15 mouse cellular contexts compared by ENCODE assay signal in genomic region chr2:32343351-32343671, GRCm38 (mm10). TPM values are rescaled to one million over a fixed set of nuclear protein-coding genes. Genes with fewer than 3 reads are reported as not detected.
A peak's percentile ranks its signal among the peaks of the same experiment; 100 is the strongest.
DNase-seq lines count a peak whose midpoint lies in the region; ATAC-seq and TF ChIP-seq lines count a peak whose summit lies in the region.
"Had no signal": no experiment of that assay in that cellular context is flagged by ENCODE, and none has a peak within 500 bp of the region (broad histone marks: within the 10 kb centered on the region; RNA-seq: fewer than 3 reads in every experiment).

No protein-coding gene starts in this region.

- H3K4me3 ChIP-seq in cerebellum, adult 2 months (replicated peaks; ENCODE audit: insufficient read depth, low read depth, low read length) = no peak overlapping the region
- no peak overlapping the region for H3K4me3 ChIP-seq in hindbrain, embryonic 12.5 days
- H3K4me3 ChIP-seq in hindbrain, embryonic 16.5 days (ENCODE audit: low read length) = no peak overlapping the region
- H3K4me3 ChIP-seq in bone marrow macrophage, adult 2 months (ENCODE audit: insufficient read depth, low read length) = no peak overlapping the region
- no peak overlapping the region for H3K4me3 ChIP-seq in limb, embryonic 15.5 days
- no peak overlapping the region for H3K4me3 ChIP-seq in kidney, embryonic 16.5 days (ENCODE audit: low read length)
- H3K4me3 ChIP-seq: midbrain, embryonic 15.5 days; neural tube, embryonic 12.5 days; stomach, embryonic 15.5 days had no signal

- H3K36me3 ChIP-seq in hindbrain, embryonic 12.5 days = peaks cover 11% of the 10 kb centered on the region
- peaks cover 10% of the 10 kb centered on the region; the same call in 1 of the 2 replicates for H3K36me3 ChIP-seq in hindbrain, embryonic 16.5 days (ENCODE audit: control insufficient read depth, insufficient read depth, low read length)
- H3K36me3 ChIP-seq in limb, embryonic 15.5 days = peaks cover 39% of the 10 kb centered on the region
- H3K36me3 ChIP-seq in kidney, embryonic 16.5 days (ENCODE audit: insufficient read depth, low read length) = no peaks in the 10 kb centered on the region
- H3K36me3 ChIP-seq: stomach, embryonic 15.5 days had no signal

- no peak overlapping the region for H3K9ac ChIP-seq in hindbrain, embryonic 12.5 days
- H3K9ac ChIP-seq in hindbrain, embryonic 16.5 days (ENCODE audit: low read depth, low read length) = no peak overlapping the region
- H3K9ac ChIP-seq in limb, embryonic 15.5 days = no peak overlapping the region
- no peak overlapping the region for H3K9ac ChIP-seq in kidney, embryonic 16.5 days (replicated peaks; ENCODE audit: low read length)
- H3K9ac ChIP-seq: midbrain, embryonic 15.5 days; neural tube, embryonic 12.5 days; stomach, embryonic 15.5 days had no signal

- 70% methylated on average over 2 of the region's 2 CpGs for WGBS in cerebellum, adult 2 months
- WGBS in hindbrain, embryonic 12.5 days = 91% methylated on average over 2 of the region's 2 CpGs
- WGBS in hindbrain, embryonic 16.5 days = 100% methylated on average over 2 of the region's 2 CpGs
- WGBS in limb, embryonic 15.5 days = 89% methylated on average over 2 of the region's 2 CpGs
- WGBS in kidney, embryonic 16.5 days = 97% methylated on average over 2 of the region's 2 CpGs

- no peak for TF ChIP-seq POLR2A in cerebellum, adult 2 months (IDR thresholded peaks at IDR 0.05; ENCODE audit: borderline replicate concordance, insufficient read depth, low read length)
- no peak for TF ChIP-seq POLR2A in bone marrow macrophage, adult 2 months (IDR thresholded peaks at IDR 0.05; ENCODE audit: borderline replicate concordance, low read depth, low read length)

- no peak for TF ChIP-seq CTCF in cerebellum, adult 2 months (IDR thresholded peaks at IDR 0.05; ENCODE audit: borderline replicate concordance, insufficient read depth, low read depth, low read length)
- TF ChIP-seq CTCF in bone marrow macrophage, adult 2 months (IDR thresholded peaks at IDR 0.05; ENCODE audit: low read depth, low read length) = no peak

- no peak for DNase-seq in cerebellum, adult 2 months
- no peak for DNase-seq in cerebellum, adult 9-10 months
- DNase-seq in retina, embryonic 14.5 days (ENCODE audit: low spot score) = no peak
- DNase-seq: lung, adult 2 months; spleen, adult 18-20 months; thymus, postnatal 14 days had no signal

- H3K27ac ChIP-seq in cerebellum, adult 2 months (ENCODE audit: insufficient read depth, low read length) = peak overlapping the region; percentile 92
- H3K27ac ChIP-seq in hindbrain, embryonic 12.5 days = peak overlapping the region; percentile 55; the same call in 1 of the 2 replicates
- no peak overlapping the region for H3K27ac ChIP-seq in hindbrain, embryonic 16.5 days (ENCODE audit: low read depth, low read length)
- H3K27ac ChIP-seq in bone marrow macrophage, adult 2 months (ENCODE audit: insufficient read depth, low read depth, low read length) = peak overlapping the region; percentile 61
- peak overlapping the region; percentile 59 for H3K27ac ChIP-seq in limb, embryonic 15.5 days
- no peak overlapping the region for H3K27ac ChIP-seq in kidney, embryonic 16.5 days (ENCODE audit: low read length)
- H3K27ac ChIP-seq: kidney, postnatal 0 days; midbrain, embryonic 15.5 days; neural tube, embryonic 12.5 days; stomach, embryonic 15.5 days had no signal

- H3K9me3 ChIP-seq in hindbrain, embryonic 12.5 days (replicated peaks) = no peaks in the 10 kb centered on the region
- H3K9me3 ChIP-seq in hindbrain, embryonic 16.5 days (ENCODE audit: control insufficient read depth, low read length) = no peaks in the 10 kb centered on the region
- no peaks in the 10 kb centered on the region for H3K9me3 ChIP-seq in limb, embryonic 15.5 days
- no peaks in the 10 kb centered on the region for H3K9me3 ChIP-seq in kidney, embryonic 16.5 days (ENCODE audit: low read length)
- H3K9me3 ChIP-seq: midbrain, embryonic 15.5 days; neural tube, embryonic 12.5 days; stomach, embryonic 15.5 days had no signal

- peaks cover 69% of the 10 kb centered on the region for H3K4me1 ChIP-seq in cerebellum, adult 2 months (ENCODE audit: control insufficient read depth, insufficient read depth, low read length)
- peaks cover 13% of the 10 kb centered on the region for H3K4me1 ChIP-seq in hindbrain, embryonic 12.5 days
- peaks cover 7% of the 10 kb centered on the region for H3K4me1 ChIP-seq in hindbrain, embryonic 16.5 days (ENCODE audit: control insufficient read depth, insufficient read depth, low read depth, low read length)
- peaks cover 21% of the 10 kb centered on the region for H3K4me1 ChIP-seq in bone marrow macrophage, adult 2 months (ENCODE audit: control insufficient read depth, insufficient read depth, low read length)
- H3K4me1 ChIP-seq in limb, embryonic 15.5 days = peaks cover 37% of the 10 kb centered on the region
- H3K4me1 ChIP-seq in kidney, embryonic 16.5 days (ENCODE audit: insufficient read depth, low read length) = no peaks in the 10 kb centered on the region
- H3K4me1 ChIP-seq: stomach, embryonic 15.5 days had no signal

- ATAC-seq in hindbrain, embryonic 12.5 days (ENCODE audit: low FRiP score) = no peak
- no peak for ATAC-seq in hindbrain, embryonic 16.5 days
- ATAC-seq in limb, embryonic 15.5 days (ENCODE audit: insufficient number of reproducible peaks, low FRiP score, low TSS enrichment, low read depth) = no peak
- ATAC-seq in kidney, embryonic 16.5 days (ENCODE audit: low FRiP score, low TSS enrichment) = no peak

- H3K4me2 ChIP-seq in hindbrain, embryonic 12.5 days (replicated peaks) = no peak overlapping the region
- no peak overlapping the region for H3K4me2 ChIP-seq in hindbrain, embryonic 16.5 days (ENCODE audit: low read length)
- no peak overlapping the region for H3K4me2 ChIP-seq in limb, embryonic 15.5 days
- H3K4me2 ChIP-seq in kidney, embryonic 16.5 days (replicated peaks; ENCODE audit: low read depth, low read length) = no peak overlapping the region
- H3K4me2 ChIP-seq: midbrain, embryonic 15.5 days; neural tube, embryonic 12.5 days; stomach, embryonic 15.5 days had no signal

- no peaks in the 10 kb centered on the region for H3K27me3 ChIP-seq in cerebellum, adult 2 months (ENCODE audit: control insufficient read depth, insufficient read depth, low read length)
- 0 out of 2 replicates have a peak, but pooled peaks cover 4% of the 10 kb centered on the region for H3K27me3 ChIP-seq in hindbrain, embryonic 12.5 days
- H3K27me3 ChIP-seq in hindbrain, embryonic 16.5 days (replicated peaks; ENCODE audit: control insufficient read depth, insufficient read depth, low read length) = no peaks in the 10 kb centered on the region
- H3K27me3 ChIP-seq in limb, embryonic 15.5 days = no peaks in the 10 kb centered on the region
- no peaks in the 10 kb centered on the region for H3K27me3 ChIP-seq in kidney, embryonic 16.5 days (ENCODE audit: insufficient read depth, low read length)
- H3K27me3 ChIP-seq: midbrain, embryonic 15.5 days; neural tube, embryonic 12.5 days; stomach, embryonic 15.5 days had no signal

RNA-seq across cellular contexts. Expression of gene Ciz1, which starts 8.8 kb away (rescaled TPM):
- polyA plus RNA-seq in cerebellum, adult 2 months (2012; rRNA removed) = 159 and 176 TPM in 2 replicates
- 59.1 and 66.3 TPM in 2 replicates for polyA plus RNA-seq in hindbrain, embryonic 12.5 days (2016; fragmentation: Nextera tagmentation; extraction: Ambion mirVana)
- 41.1 and 57.5 TPM in 2 replicates for polyA plus RNA-seq in hindbrain, embryonic 16.5 days (2015; fragmentation: Nextera tagmentation; extraction: Ambion mirVana)
- 101 and 103 TPM in 2 replicates for polyA plus RNA-seq in bone marrow macrophage, adult 2 months (2012; ENCODE audit: insufficient read depth, insufficient read length, missing spikeins)
- 42.7 and 46.2 TPM in 2 replicates for polyA plus RNA-seq in limb, embryonic 15.5 days (2015; fragmentation: Nextera tagmentation; extraction: Ambion mirVana)
- polyA plus RNA-seq in kidney, embryonic 16.5 days (2015; fragmentation: Nextera tagmentation; extraction: Ambion mirVana) = 54.9 and 66.7 TPM in 2 replicates

RNA-seq across cellular contexts. Expression of gene Dnm1, which starts 9.8 kb away (rescaled TPM):
- 1,410 and 1,576 TPM in 2 replicates for polyA plus RNA-seq in cerebellum, adult 2 months (2012; rRNA removed)
- 44.4 and 47.5 TPM in 2 replicates for polyA plus RNA-seq in hindbrain, embryonic 12.5 days (2016; fragmentation: Nextera tagmentation; extraction: Ambion mirVana)
- 71.2 and 79.0 TPM in 2 replicates for polyA plus RNA-seq in hindbrain, embryonic 16.5 days (2015; fragmentation: Nextera tagmentation; extraction: Ambion mirVana)
- 0.66 and 1.1 TPM in 2 replicates for polyA plus RNA-seq in bone marrow macrophage, adult 2 months (2012; ENCODE audit: insufficient read depth, insufficient read length, missing spikeins)
- polyA plus RNA-seq in limb, embryonic 15.5 days (2015; fragmentation: Nextera tagmentation; extraction: Ambion mirVana) = 20.5 and 26.6 TPM in 2 replicates
- 5.4 TPM in 2 replicates for polyA plus RNA-seq in kidney, embryonic 16.5 days (2015; fragmentation: Nextera tagmentation; extraction: Ambion mirVana)

RNA-seq across cellular contexts. Expression of gene 1110008P14Rik, which starts 38.4 kb away (rescaled TPM):
- polyA plus RNA-seq in cerebellum, adult 2 months (2012; rRNA removed) = 284 and 338 TPM in 2 replicates
- polyA plus RNA-seq in hindbrain, embryonic 12.5 days (2016; fragmentation: Nextera tagmentation; extraction: Ambion mirVana) = 62.6 and 72.8 TPM in 2 replicates
- 161 and 196 TPM in 2 replicates for polyA plus RNA-seq in hindbrain, embryonic 16.5 days (2015; fragmentation: Nextera tagmentation; extraction: Ambion mirVana)
- polyA plus RNA-seq in bone marrow macrophage, adult 2 months (2012; ENCODE audit: insufficient read depth, insufficient read length, missing spikeins) = 53.8 and 63.3 TPM in 2 replicates
- 58.0 and 67.7 TPM in 2 replicates for polyA plus RNA-seq in limb, embryonic 15.5 days (2015; fragmentation: Nextera tagmentation; extraction: Ambion mirVana)
- 50.1 and 51.6 TPM in 2 replicates for polyA plus RNA-seq in kidney, embryonic 16.5 days (2015; fragmentation: Nextera tagmentation; extraction: Ambion mirVana)

RNA-seq across cellular contexts. Expression of gene Lcn2, which starts 44.7 kb away (rescaled TPM):
- 0.48 and 1.0 TPM in 2 replicates for polyA plus RNA-seq in cerebellum, adult 2 months (2012; rRNA removed)
- polyA plus RNA-seq in hindbrain, embryonic 12.5 days (2016; fragmentation: Nextera tagmentation; extraction: Ambion mirVana) = 0.95 and 1.2 TPM in 2 replicates
- polyA plus RNA-seq in hindbrain, embryonic 16.5 days (2015; fragmentation: Nextera tagmentation; extraction: Ambion mirVana) = 0.76 and 0.93 TPM in 2 replicates
- 2.1 and 2.4 TPM in 2 replicates for polyA plus RNA-seq in bone marrow macrophage, adult 2 months (2012; ENCODE audit: insufficient read depth, insufficient read length, missing spikeins)
- polyA plus RNA-seq in limb, embryonic 15.5 days (2015; fragmentation: Nextera tagmentation; extraction: Ambion mirVana) = 3.2 and 3.9 TPM in 2 replicates
- polyA plus RNA-seq in kidney, embryonic 16.5 days (2015; fragmentation: Nextera tagmentation; extraction: Ambion mirVana) = 9.0 and 12.7 TPM in 2 replicates

RNA-seq across cellular contexts. Expression of gene Ptges2, which starts 52.4 kb away (rescaled TPM):
- polyA plus RNA-seq in cerebellum, adult 2 months (2012; rRNA removed) = 60.9 and 61.1 TPM in 2 replicates
- polyA plus RNA-seq in hindbrain, embryonic 12.5 days (2016; fragmentation: Nextera tagmentation; extraction: Ambion mirVana) = 34.5 and 35.1 TPM in 2 replicates
- 56.4 and 59.8 TPM in 2 replicates for polyA plus RNA-seq in hindbrain, embryonic 16.5 days (2015; fragmentation: Nextera tagmentation; extraction: Ambion mirVana)
- 7.4 and 7.9 TPM in 2 replicates for polyA plus RNA-seq in bone marrow macrophage, adult 2 months (2012; ENCODE audit: insufficient read depth, insufficient read length, missing spikeins)
- polyA plus RNA-seq in limb, embryonic 15.5 days (2015; fragmentation: Nextera tagmentation; extraction: Ambion mirVana) = 24.9 and 26.0 TPM in 2 replicates
- 38.3 and 39.5 TPM in 2 replicates for polyA plus RNA-seq in kidney, embryonic 16.5 days (2015; fragmentation: Nextera tagmentation; extraction: Ambion mirVana)

Comparison
In these comparisons a context has a peak if more than half of its experiments do, and no peak if none do; other contexts are left out.
1. H3K27ac ChIP-seq: peak in cerebellum, adult 2 months (single experiment), hindbrain, embryonic 12.5 days (single experiment), bone marrow macrophage, adult 2 months (single experiment) and limb, embryonic 15.5 days (single experiment); none in hindbrain, embryonic 16.5 days (single experiment) and kidney, embryonic 16.5 days (single experiment).
2. RNA of gene Dnm1, which starts 9.8 kb away (polyA plus RNA-seq): 1,410 to 1,576 TPM in cerebellum, adult 2 months; 71.2 to 79.0 TPM in hindbrain, embryonic 16.5 days, 44.4 to 47.5 TPM in hindbrain, embryonic 12.5 days, 20.5 to 26.6 TPM in limb, embryonic 15.5 days, 5.4 TPM in kidney, embryonic 16.5 days and 0.66 to 1.1 TPM in bone marrow macrophage, adult 2 months; every median in the first group is over 10 times any median in the second.